Mouse (Mus musculus): ENCODE data around the gene Gucd1. TPM values are rescaled to one million over a fixed set of nuclear protein-coding genes. Genes with fewer than 3 reads are reported as not detected.

Gucd1 gene
- polyA plus RNA-seq, 1 experiment from 2014 or later = 46.9 TPM

DNA sequence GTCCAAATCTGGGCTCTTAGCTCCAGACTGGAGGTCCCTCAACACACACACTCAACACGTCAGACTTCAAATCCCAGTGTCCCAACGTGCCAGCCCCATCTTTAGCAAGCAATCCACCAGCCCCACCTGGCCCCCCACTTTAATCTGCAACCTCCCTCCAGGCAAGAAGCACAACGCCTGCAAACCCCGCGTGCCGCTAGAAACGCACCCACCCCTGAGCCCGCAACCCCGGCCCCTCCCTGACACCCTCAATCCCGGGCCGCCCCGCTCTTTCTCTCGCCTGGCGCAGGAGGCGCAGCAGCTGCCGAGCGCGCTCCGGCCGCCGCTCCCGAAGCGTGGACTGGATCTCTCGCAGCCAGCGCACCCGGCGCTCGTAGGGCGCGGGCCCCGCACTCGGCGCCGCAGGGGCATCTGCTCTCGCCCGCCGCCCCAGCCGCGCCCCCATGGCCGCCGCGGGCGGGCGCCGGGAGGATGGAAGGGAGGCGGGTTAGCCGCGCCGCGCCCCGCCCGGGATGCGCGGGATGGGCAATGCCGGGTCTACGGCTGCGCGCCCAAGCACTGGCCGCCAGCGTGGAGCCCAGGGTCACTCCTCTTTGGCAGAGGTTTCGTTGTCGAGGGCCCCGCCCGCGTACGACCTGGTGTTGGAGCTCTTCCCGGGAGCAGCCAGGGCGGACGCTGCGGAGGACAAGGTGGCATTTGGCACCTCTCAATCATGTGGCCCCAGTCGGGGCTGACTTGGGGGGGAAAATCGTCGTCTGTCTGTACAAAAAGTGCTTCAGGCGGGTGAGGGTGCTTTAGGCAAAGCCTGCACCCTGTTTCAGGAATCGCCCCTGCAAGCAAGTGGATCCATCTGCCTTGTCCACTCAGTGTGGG, 42.1 kb upstream of the Gucd1 start, which contains the start of gene Lrrc75b:
TSS of gene Lrrc75b (minus strand) at position 655 of the 873 bp plus-strand sequence.
- no peaks in the 10 kb centered on the region for H3K9me3 ChIP-seq (ENCODE audit: control insufficient read depth, low read length)
- H3K4me3 ChIP-seq (ENCODE audit: low read length) = peak within 1 kb of the TSS; percentile 58
- peak within 1 kb of the TSS; percentile 100 for H3K4me2 ChIP-seq (replicated peaks; ENCODE audit: low read depth, low read length)
- WGBS = 1% methylated on average over 68 of the region's 75 CpGs
- peaks cover 21% of the 10 kb centered on the region for H3K27me3 ChIP-seq (ENCODE audit: control insufficient read depth, insufficient read depth, low read length)
- H3K36me3 ChIP-seq (ENCODE audit: control insufficient read depth, insufficient read depth, low read length) = no peaks in the 10 kb centered on the region
- no peak within 1 kb of the TSS for H3K27ac ChIP-seq (ENCODE audit: low read depth, low read length)
- H3K9ac ChIP-seq (ENCODE audit: low read depth, low read length) = peak within 1 kb of the TSS; percentile 69
- peaks cover 25% of the 10 kb centered on the region; the same call in 1 of the 2 replicates for H3K4me1 ChIP-seq (ENCODE audit: control insufficient read depth, insufficient read depth, low read length)
- peak; percentile 51 for ATAC-seq (ENCODE audit: low FRiP score, low TSS enrichment)

- ATAC-seq (ENCODE audit: low FRiP score, low TSS enrichment) = no peak
- Histone ChIP-seq H3K27me3 (ENCODE audit: control insufficient read depth, insufficient read depth, low read length) (peaks cover 21% of the 10 kb centered on the region), H3K9ac (ENCODE audit: low read depth, low read length) (peak overlapping the region; percentile 69), H3K27ac (ENCODE audit: low read depth, low read length) (no peak overlapping the region), H3K4me1 (ENCODE audit: control insufficient read depth, insufficient read depth, low read length) (peaks cover 23% of the 10 kb centered on the region; the same call in 1 of the 2 replicates), H3K9me3 (ENCODE audit: control insufficient read depth, low read length) (no peaks in the 10 kb centered on the region), H3K4me2 (replicated peaks; ENCODE audit: low read depth, low read length) (peak overlapping the region; percentile 100), H3K36me3 (ENCODE audit: control insufficient read depth, insufficient read depth, low read length) (no peaks in the 10 kb centered on the region), H3K4me3 (ENCODE audit: low read length) (peak overlapping the region; percentile 58)
- whole genome bisulfite sequencing = 6% methylated on average over 14 of the region's 14 CpGs
These were observed 41.4 kb upstream of the Gucd1 start for GRCm38 (mm10) chr10:75559041-75559675.

GRCm38 (mm10) chr10:75558515-75558914, 40.7 kb upstream of the Gucd1 start:
- no peak overlapping the region for H3K4me3 ChIP-seq (ENCODE audit: low read length)
- H3K4me2 ChIP-seq (replicated peaks; ENCODE audit: low read depth, low read length) = no peak overlapping the region
- 27% methylated on average over 3 of the region's 3 CpGs for whole genome bisulfite sequencing
- H3K4me1 ChIP-seq (ENCODE audit: control insufficient read depth, insufficient read depth, low read length) = peaks cover 23% of the 10 kb centered on the region; the same call in 1 of the 2 replicates
- H3K27me3 ChIP-seq (ENCODE audit: control insufficient read depth, insufficient read depth, low read length) = peaks cover 21% of the 10 kb centered on the region
- H3K36me3 ChIP-seq (ENCODE audit: control insufficient read depth, insufficient read depth, low read length) = no peaks in the 10 kb centered on the region
- H3K27ac ChIP-seq (ENCODE audit: low read depth, low read length) = no peak overlapping the region
- no peak for ATAC-seq (ENCODE audit: low FRiP score, low TSS enrichment)
- no peaks in the 10 kb centered on the region for H3K9me3 ChIP-seq (ENCODE audit: control insufficient read depth, low read length)
- H3K9ac ChIP-seq (ENCODE audit: low read depth, low read length) = no peak overlapping the region

DNA sequence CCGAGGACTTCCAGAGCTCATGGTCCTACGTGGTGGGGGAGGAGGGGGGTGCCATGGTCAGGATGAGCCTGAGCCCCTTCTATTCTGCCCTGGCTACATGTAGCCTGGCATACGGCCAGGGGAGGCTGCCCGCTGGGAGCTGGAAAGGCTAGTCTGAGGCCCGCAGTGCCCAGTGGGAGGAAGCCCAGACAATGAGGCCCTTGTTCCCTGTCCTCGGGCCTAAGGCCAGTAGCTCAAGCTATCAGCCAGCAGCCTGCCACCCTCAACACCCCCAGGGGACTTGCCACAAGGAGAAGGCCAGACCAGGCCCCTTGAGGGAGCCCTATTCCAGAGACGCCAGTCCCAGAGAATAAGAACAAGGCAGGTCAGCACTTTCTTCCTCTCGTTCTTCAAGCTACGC, 38.3 kb upstream of the Gucd1 start:
- Histone ChIP-seq H3K4me2 (replicated peaks; ENCODE audit: low read depth, low read length) (no peak overlapping the region), H3K4me3 (ENCODE audit: low read length) (no peak overlapping the region), H3K4me1 (ENCODE audit: control insufficient read depth, insufficient read depth, low read length) (peaks cover 23% of the 10 kb centered on the region), H3K27me3 (ENCODE audit: control insufficient read depth, insufficient read depth, low read length) (peaks cover 16% of the 10 kb centered on the region), H3K9ac (ENCODE audit: low read depth, low read length) (no peak overlapping the region), H3K36me3 (ENCODE audit: control insufficient read depth, insufficient read depth, low read length) (no peaks in the 10 kb centered on the region), H3K9me3 (ENCODE audit: control insufficient read depth, low read length) (no peaks in the 10 kb centered on the region), H3K27ac (ENCODE audit: low read depth, low read length) (peak overlapping the region; percentile 62)
- 61% methylated on average over 9 of the region's 9 CpGs for WGBS
- no peak for ATAC-seq (ENCODE audit: low FRiP score, low TSS enrichment)

GRCm38 (mm10) chr10:75555557-75555956, 37.8 kb upstream of the Gucd1 start:
- H3K4me1 ChIP-seq (ENCODE audit: control insufficient read depth, insufficient read depth, low read length) = peaks cover 23% of the 10 kb centered on the region

GRCm38 (mm10) chr10:75554090-75554489, 36.3 kb upstream of the Gucd1 start:
- Histone ChIP-seq H3K9ac (ENCODE audit: low read depth, low read length) (no peak overlapping the region), H3K27me3 (ENCODE audit: control insufficient read depth, insufficient read depth, low read length) (no peaks in the 10 kb centered on the region), H3K9me3 (ENCODE audit: control insufficient read depth, low read length) (no peaks in the 10 kb centered on the region), H3K36me3 (ENCODE audit: control insufficient read depth, insufficient read depth, low read length) (no peaks in the 10 kb centered on the region), H3K4me3 (ENCODE audit: low read length) (no peak overlapping the region), H3K4me1 (ENCODE audit: control insufficient read depth, insufficient read depth, low read length) (peaks cover 26% of the 10 kb centered on the region), H3K27ac (ENCODE audit: low read depth, low read length) (no peak overlapping the region), H3K4me2 (replicated peaks; ENCODE audit: low read depth, low read length) (no peak overlapping the region)
- no peak for ATAC-seq (ENCODE audit: low FRiP score, low TSS enrichment)
- 93% methylated on average over 8 of the region's 8 CpGs for WGBS

More at GRCm38 (mm10) chr10:75555557-75555956, 37.8 kb upstream of the Gucd1 start:
- 66% methylated on average over 6 of the region's 6 CpGs for WGBS
- Histone ChIP-seq H3K27me3 (ENCODE audit: control insufficient read depth, insufficient read depth, low read length) (peaks cover 12% of the 10 kb centered on the region), H3K4me2 (replicated peaks; ENCODE audit: low read depth, low read length) (no peak overlapping the region), H3K4me3 (ENCODE audit: low read length) (no peak overlapping the region), H3K27ac (ENCODE audit: low read depth, low read length) (no peak overlapping the region; the same call in 1 of the 2 replicates), H3K9me3 (ENCODE audit: control insufficient read depth, low read length) (no peaks in the 10 kb centered on the region), H3K9ac (ENCODE audit: low read depth, low read length) (no peak overlapping the region), H3K36me3 (ENCODE audit: control insufficient read depth, insufficient read depth, low read length) (no peaks in the 10 kb centered on the region)
- no peak for ATAC-seq (ENCODE audit: low FRiP score, low TSS enrichment)

DNA sequence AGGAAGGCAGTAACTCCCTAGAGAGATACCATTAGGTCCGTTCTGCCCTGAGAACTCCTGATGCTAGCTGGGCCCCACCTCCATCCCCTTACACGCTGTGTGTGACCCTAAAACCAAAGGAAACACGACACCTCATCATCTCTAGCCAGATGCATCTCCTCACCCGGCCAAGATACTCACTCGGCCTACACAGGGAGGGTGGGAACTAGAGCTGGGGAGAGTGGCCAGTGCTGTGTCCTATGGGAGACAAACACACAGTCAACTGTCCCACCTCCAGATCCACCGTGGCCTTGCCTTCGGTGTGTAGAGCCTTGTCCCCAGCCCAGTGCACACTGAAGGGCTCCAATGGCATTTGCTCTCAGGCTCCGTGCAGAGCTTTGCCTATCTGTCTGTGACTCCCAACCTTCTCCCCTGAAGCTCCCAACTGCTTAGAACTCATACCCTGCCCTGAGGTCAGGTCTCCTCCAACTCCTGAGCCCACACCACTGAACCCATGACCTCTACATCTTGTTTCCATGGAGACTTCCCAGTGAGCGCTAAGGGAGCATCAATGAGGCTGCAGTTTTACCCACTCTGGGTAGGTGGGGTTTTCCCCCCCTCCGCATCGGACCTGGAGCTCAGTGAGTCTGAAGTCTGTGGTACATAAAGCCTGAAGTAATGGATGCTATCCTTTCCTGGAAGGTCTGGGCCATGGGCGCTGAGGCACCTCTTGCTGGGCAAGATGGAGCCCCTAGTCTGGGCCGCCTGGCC, 35.1 kb upstream of the Gucd1 start:
- ATAC-seq (ENCODE audit: low FRiP score, low TSS enrichment) = peak; percentile 26; the same call in 1 of the 2 replicates

DNA sequence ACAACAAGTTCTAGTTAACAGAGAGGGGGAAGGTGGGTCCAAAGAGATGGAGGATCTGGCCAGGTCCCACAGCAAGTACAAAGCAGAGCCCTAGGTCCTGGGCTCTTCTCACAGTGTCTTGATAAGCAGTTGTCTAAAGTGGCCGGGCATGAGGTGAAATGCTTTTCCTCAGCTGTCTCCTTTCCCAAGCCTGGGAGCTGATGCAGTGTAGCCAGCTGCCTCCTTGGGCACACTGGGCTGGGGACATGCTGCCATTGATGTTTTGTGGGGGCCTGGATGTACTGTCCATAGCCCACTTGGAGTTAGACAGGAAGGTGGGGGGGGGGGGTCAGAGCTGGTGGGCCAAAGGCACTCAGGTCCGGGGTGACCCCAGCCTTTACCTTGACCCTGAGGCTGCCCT, 34.3 kb upstream of the Gucd1 start:
- Histone ChIP-seq H3K27ac (ENCODE audit: low read depth, low read length) (no peak overlapping the region), H3K4me1 (ENCODE audit: control insufficient read depth, insufficient read depth, low read length) (peaks cover 18% of the 10 kb centered on the region), H3K9me3 (ENCODE audit: control insufficient read depth, low read length) (no peaks in the 10 kb centered on the region), H3K4me2 (replicated peaks; ENCODE audit: low read depth, low read length) (no peak overlapping the region), H3K27me3 (ENCODE audit: control insufficient read depth, insufficient read depth, low read length) (no peaks in the 10 kb centered on the region), H3K9ac (ENCODE audit: low read depth, low read length) (no peak overlapping the region), H3K36me3 (ENCODE audit: control insufficient read depth, insufficient read depth, low read length) (no peaks in the 10 kb centered on the region), H3K4me3 (ENCODE audit: low read length) (no peak overlapping the region)
- 56% methylated on average over 2 of the region's 2 CpGs for WGBS
- ATAC-seq (ENCODE audit: low FRiP score, low TSS enrichment) = no peak

More for the DNA sequence above, 35.1 kb upstream of the Gucd1 start:
- Histone ChIP-seq H3K4me3 (ENCODE audit: low read length) (no peak overlapping the region), H3K36me3 (ENCODE audit: control insufficient read depth, insufficient read depth, low read length) (no peaks in the 10 kb centered on the region), H3K4me2 (replicated peaks; ENCODE audit: low read depth, low read length) (no peak overlapping the region), H3K9ac (ENCODE audit: low read depth, low read length) (no peak overlapping the region), H3K4me1 (ENCODE audit: control insufficient read depth, insufficient read depth, low read length) (peaks cover 22% of the 10 kb centered on the region), H3K9me3 (ENCODE audit: control insufficient read depth, low read length) (no peaks in the 10 kb centered on the region), H3K27ac (ENCODE audit: low read depth, low read length) (no peak overlapping the region), H3K27me3 (ENCODE audit: control insufficient read depth, insufficient read depth, low read length) (no peaks in the 10 kb centered on the region)
- WGBS = 50% methylated on average over 13 of the region's 13 CpGs

All from kidney, embryonic 14.5 days (tissue).